Mouse (Mus musculus) MN1 (cell line): ENCODE measurements around the gene Gm4303.
"Not testable (repeated sequence)": the region's sequence is repeated elsewhere in the genome, so short reads cannot be mapped to it uniquely, and the experiment has no call there.

Experiments
- DNase-seq: peaks from one replicate; pipeline ENCODE4 v3.0.0-alpha.2; 2016; ENCODE audit warnings: low spot score

The Gm4303 gene

GRCm38 (mm10) chr10:100345672-100346071, at the start of gene Gm4303:
Gene Gm4303 (plus strand): TSS chr10:100345972.
- not testable (repeated sequence) for DNase-seq

DNA sequence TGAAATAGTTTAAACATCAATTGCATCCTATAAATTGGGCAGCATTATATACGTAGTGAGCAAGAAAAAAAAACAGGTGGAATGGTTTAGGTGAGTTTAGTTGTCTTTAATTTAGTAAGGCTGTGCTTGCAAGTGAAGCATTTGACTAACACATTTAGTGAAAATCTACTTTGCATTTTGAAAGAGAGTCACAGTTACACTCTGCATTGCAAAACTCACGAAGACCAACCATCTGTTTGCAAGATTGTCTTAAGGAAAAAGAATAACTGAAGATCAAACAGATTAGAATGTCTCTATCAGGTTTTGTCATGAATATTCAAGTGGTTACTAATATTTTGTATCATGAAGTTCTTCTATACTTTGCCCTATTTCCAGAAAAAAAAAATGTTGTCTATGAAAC, 49.7 kb upstream of the Gm4303 start:
- DNase-seq: no peak

DNA sequence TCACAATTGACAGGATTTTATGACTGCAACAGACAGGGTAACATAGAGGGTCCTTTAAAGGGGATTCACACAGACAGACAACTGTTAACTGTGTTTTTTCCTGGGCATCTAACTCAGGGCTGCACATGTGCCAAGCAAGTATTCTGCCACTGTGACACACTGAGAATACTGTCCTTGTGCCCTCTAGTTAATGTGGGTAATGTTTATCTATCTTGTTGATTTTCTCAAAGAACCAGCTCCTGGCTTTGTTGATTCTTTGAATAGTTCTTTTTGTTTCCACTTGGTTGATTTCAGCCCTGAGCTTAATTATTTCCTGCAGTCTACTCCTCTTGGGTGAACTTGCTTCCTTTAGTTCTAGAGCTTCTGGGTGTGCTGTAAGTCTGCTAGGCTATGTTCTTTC, 45.7 kb upstream of the Gm4303 start:
- DNase-seq: not testable (repeated sequence)

DNA sequence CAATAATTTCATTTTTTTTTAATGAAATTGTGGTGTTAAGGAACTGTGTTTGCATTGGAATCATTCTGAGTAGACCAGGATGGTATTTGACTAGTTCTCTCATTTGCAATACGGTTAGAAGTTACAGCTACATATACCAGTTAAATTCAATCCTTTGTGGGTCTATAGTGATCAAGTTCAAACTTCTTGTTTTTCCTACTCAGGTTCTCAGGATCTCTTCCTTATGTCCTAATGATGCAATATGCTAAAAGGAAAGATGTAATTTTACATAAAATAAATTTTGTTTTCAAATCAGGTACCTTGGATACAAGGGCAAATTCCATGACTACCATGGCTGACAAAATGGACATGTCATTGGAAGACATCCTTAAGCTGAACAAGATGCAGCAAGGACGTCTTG, 10.4 kb upstream of the Gm4303 start, which contains the start of gene Gm4301:
TSS of gene Gm4301 (plus strand) at position 301 of the 400 bp plus-strand sequence.
- DNase-seq: not testable (repeated sequence)

- DNase-seq: not testable (repeated sequence)
Measured at GRCm38 (mm10) chr10:100340536-100340935, 5.2 kb upstream of the Gm4303 start, which contains the start of gene Gm4302. Gene Gm4302 (plus strand): TSS chr10:100340836.

DNA sequence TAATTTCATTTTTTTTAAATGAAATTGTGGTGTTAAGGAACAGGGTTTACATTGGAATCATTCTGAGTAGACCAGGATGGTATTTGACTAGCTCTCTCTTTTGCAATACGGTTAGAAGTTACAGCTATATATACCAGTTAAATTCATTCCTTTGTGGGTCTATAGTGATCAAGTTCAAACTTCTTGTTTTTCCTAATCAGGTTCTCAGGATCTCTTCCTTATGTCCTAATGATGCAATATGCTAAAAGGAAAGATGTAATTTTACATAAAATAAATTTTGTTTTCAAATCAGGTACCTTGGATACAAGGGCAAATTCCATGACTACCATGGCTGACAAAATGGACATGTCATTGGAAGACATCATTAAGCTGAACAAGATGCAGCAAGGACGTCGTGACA, 5.0 kb downstream of the Gm4303 start, which contains the start of gene Gm4305:
TSS of gene Gm4305 (plus strand) at position 301 of the 400 bp plus-strand sequence.
- DNase-seq: not testable (repeated sequence)

DNA sequence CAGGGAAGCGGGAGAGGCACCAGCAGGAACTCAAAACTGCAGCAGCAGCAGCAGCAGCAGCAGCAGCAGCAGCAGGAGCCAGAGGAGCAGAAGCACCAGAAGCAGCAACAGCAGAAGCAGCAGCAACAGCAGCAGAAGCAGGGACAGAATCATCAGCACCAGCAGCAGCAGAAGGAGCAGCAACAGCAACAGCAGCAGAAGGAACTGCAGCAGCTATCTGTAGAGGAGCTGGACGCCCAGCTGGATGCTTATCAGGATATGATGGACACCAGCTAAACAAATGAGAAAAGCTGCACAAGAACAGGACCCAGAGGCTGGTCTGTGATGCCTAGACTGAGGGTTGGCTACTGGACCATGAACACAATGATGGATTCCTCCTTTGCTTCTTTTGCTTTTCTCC, 11.1 kb downstream of the Gm4303 start:
- DNase-seq: not testable (repeated sequence)

DNA sequence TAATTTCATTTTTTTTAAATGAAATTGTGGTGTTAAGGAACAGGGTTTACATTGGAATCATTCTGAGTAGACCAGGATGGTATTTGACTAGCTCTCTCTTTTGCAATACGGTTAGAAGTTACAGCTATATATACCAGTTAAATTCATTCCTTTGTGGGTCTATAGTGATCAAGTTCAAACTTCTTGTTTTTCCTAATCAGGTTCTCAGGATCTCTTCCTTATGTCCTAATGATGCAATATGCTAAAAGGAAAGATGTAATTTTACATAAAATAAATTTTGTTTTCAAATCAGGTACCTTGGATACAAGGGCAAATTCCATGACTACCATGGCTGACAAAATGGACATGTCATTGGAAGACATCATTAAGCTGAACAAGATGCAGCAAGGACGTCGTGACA, 15.3 kb downstream of the Gm4303 start, which contains the start of gene Gm4307:
TSS of gene Gm4307 (plus strand) at position 301 of the 400 bp plus-strand sequence.
- DNase-seq: not testable (repeated sequence)

GRCm38 (mm10) chr10:100382460-100382859, 36.7 kb downstream of the Gm4303 start, which contains the start of gene Gm4312:
Gene Gm4312 (minus strand): TSS chr10:100382560.
- DNase-seq: not testable (repeated sequence)
